Mouse (Mus musculus) intestine, embryonic 14.5 days (tissue): ENCODE measurements around the gene Gm10273. TPM values are rescaled to one million over a fixed set of nuclear protein-coding genes. Genes with fewer than 3 reads are reported as not detected.

Source experiments
- polyA plus RNA-seq: library from polyadenylated mRNA; unstranded; fragments of >200 nt; fragmentation: Nextera tagmentation; extraction: Ambion mirVana; gene quantifications from 2 replicates; pipeline ENCODE4 v1.2.1, GENCODE M21; 2014

The Gm10273 gene
- polyA plus RNA-seq, 1 experiment from 2014 or later: 10.5 TPM

Other genes with a start within 250 kb of the Gm10273 start
- 43.1 and 51.0 TPM in 2 replicates for gene Sept10, start 173.8 kb upstream of the Gm10273 start, polyA plus RNA-seq
- 12.4 and 12.6 TPM in 2 replicates for gene Sowahc, start 173.7 kb upstream of the Gm10273 start, polyA plus RNA-seq
- gene P4ha1, start 72.3 kb upstream of the Gm10273 start, polyA plus RNA-seq: 65.2 and 70.5 TPM in 2 replicates
- 11.6 and 14.2 TPM in 2 replicates for gene Pla2g12b, start 8.0 kb downstream of the Gm10273 start, polyA plus RNA-seq
- 0.61 and 0.86 TPM in 2 replicates for gene Oit3, start 46.1 kb downstream of the Gm10273 start, polyA plus RNA-seq
- not detected in 2 replicates for gene Gm10322, start 220.4 kb downstream of the Gm10273 start, polyA plus RNA-seq
- gene Mcu, start 221.1 kb downstream of the Gm10273 start, polyA plus RNA-seq: 60.2 and 60.9 TPM in 2 replicates